Mouse (Mus musculus) layer of hippocampus, adult 8-10 months (tissue): ENCODE measurements around the gene Rcor1. TPM values are rescaled to one million over a fixed set of nuclear protein-coding genes. Genes with fewer than 3 reads are reported as not detected.

Source experiments
- DNase-seq, 2 experiments: peaks; one replicate each; pipeline ENCODE4 v3.0.0; 2022; ENCODE audit warnings: low spot score in 2 of 2
- total RNA-seq, 4 experiments: library from RNA; stranded (reverse); gene quantifications; 2 replicates each; pipeline ENCODE4 v1.2.4; 2022

Gene Rcor1
- total RNA-seq: 10 to 100 TPM; 14.9 to 19.8 (median 17.1) TPM

- peak; percentile 99 for DNase-seq
Observed at GRCm38 (mm10) chr12:111038976-111039612, at the start of gene Rcor1. Rcor1 (plus strand) TSS chr12:111039351.

GRCm38 (mm10) chr12:110989409-110989808, 49.7 kb upstream of the Rcor1 start:
- DNase-seq: no peak

- DNase-seq: no peak
Observed at GRCm38 (mm10) chr12:110990500-110990899, 48.7 kb upstream of the Rcor1 start.

- peak in 1 of 2 experiments; percentile 42 for DNase-seq
Observed at GRCm38 (mm10) chr12:110991361-110992127, 47.6 kb upstream of the Rcor1 start.

- DNase-seq: peak; percentile 74 to 91
Observed at GRCm38 (mm10) chr12:110992128-110992553, 47.0 kb upstream of the Rcor1 start.

GRCm38 (mm10) chr12:110992771-110993170, 46.4 kb upstream of the Rcor1 start:
- no peak for DNase-seq

GRCm38 (mm10) chr12:110993226-110993625, 45.9 kb upstream of the Rcor1 start:
- DNase-seq: no peak

- no peak for DNase-seq
Observed at GRCm38 (mm10) chr12:110994666-110995065, 44.5 kb upstream of the Rcor1 start.

GRCm38 (mm10) chr12:110998092-110998491, 41.1 kb upstream of the Rcor1 start:
- no peak for DNase-seq

- no peak for DNase-seq
Observed at GRCm38 (mm10) chr12:110999820-111000219, 39.3 kb upstream of the Rcor1 start.

GRCm38 (mm10) chr12:111000956-111001355, 38.2 kb upstream of the Rcor1 start:
- DNase-seq: no peak

GRCm38 (mm10) chr12:111004142-111004541, 35.0 kb upstream of the Rcor1 start:
- no peak for DNase-seq

- DNase-seq: no peak
Observed at GRCm38 (mm10) chr12:111005803-111006202, 33.3 kb upstream of the Rcor1 start.

- DNase-seq: no peak
Observed at GRCm38 (mm10) chr12:111006339-111006738, 32.8 kb upstream of the Rcor1 start.

- DNase-seq: no peak
Observed at GRCm38 (mm10) chr12:111007134-111008103, 31.7 kb upstream of the Rcor1 start.

- no peak for DNase-seq
Observed at GRCm38 (mm10) chr12:111008500-111009490, 30.4 kb upstream of the Rcor1 start.

- no peak for DNase-seq
Observed at GRCm38 (mm10) chr12:111009615-111010257, 29.4 kb upstream of the Rcor1 start.

- no peak for DNase-seq
Observed at GRCm38 (mm10) chr12:111016807-111017206, 22.3 kb upstream of the Rcor1 start.

- no peak for DNase-seq
Observed at GRCm38 (mm10) chr12:111018068-111018467, 21.1 kb upstream of the Rcor1 start.

- no peak for DNase-seq
Observed at GRCm38 (mm10) chr12:111019086-111019485, 20.1 kb upstream of the Rcor1 start.
